ENCODE assay signal across 11 mouse cellular contexts in the genomic region with DNA sequence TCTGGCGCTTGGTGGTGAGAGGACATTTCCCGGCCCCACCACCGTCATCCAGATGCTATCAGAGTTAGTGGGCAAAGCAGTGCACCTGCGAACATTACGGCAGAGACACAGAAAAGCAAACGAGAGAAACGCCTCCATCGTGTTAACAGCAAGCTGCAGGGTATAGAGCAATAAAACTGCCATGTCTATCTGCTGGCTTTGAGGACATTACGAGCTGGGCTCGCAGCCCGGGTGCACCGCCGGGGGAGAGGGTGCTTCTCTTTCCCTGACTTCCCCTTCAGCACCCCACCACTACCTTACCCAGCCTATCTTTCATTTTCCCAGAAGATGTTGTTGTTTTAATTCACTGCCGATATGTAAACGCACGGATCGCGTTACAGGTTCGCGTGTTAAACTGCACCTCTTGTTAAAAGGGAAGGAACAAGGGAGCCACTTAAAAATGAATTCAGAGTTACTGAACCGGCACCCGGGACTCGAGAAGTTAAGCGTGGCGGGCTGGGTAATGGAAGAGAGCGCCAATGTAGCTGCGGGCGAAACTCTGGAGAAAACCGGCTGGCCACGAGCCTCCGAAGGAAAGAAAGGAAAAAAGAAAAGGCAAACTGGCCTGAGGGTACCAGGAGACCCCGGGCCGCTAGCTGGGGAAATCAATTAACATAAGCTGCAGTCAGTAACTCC. TPM values are rescaled to one million over a fixed set of nuclear protein-coding genes. Genes with fewer than 3 reads are reported as not detected.
DNase-seq lines count a peak whose midpoint lies in the region; ATAC-seq and TF ChIP-seq lines count a peak whose summit lies in the region.
"Had no signal": no experiment of that assay in that cellular context is flagged by ENCODE, and none has a peak within 500 bp of the region (broad histone marks: within the 10 kb centered on the region; RNA-seq: fewer than 3 reads in every experiment).

No protein-coding gene starts in this region.

- DNase-seq in liver, embryonic 13.5 days: no peak
- DNase-seq in embryonic facial prominence, embryonic 11.5 days (ENCODE audit: low spot score): peak; percentile 52
- DNase-seq in hindbrain, embryonic 14.5 days (ENCODE audit: low spot score): peak; percentile 23
- DNase-seq in layer of hippocampus, postnatal 14 days (ENCODE audit: low spot score in 2 of 2): no peak
- no peak for DNase-seq in cerebellum, adult 11 months
- DNase-seq in spleen, postnatal 36 days (ENCODE audit: low spot score in 2 of 2): no peak
- DNase-seq: thymus, postnatal 36 days had no signal

- TF ChIP-seq POLR2A in myocyte (IDR thresholded peaks at IDR 0.05; ENCODE audit: insufficient read length, low read depth): no peak

- ATAC-seq in liver, embryonic 13.5 days (ENCODE audit: low read depth): no peak
- no peak for ATAC-seq in liver, embryonic 12.5 days
- no peak for ATAC-seq in embryonic facial prominence, embryonic 11.5 days (replicated peaks; ENCODE audit: insufficient number of reproducible peaks, low FRiP score, low TSS enrichment, low read depth)
- ATAC-seq in hindbrain, embryonic 14.5 days (ENCODE audit: low FRiP score): no peak

- H3ac ChIP-seq in myocyte (ENCODE audit: control insufficient read depth, insufficient read length): no peak overlapping the region

- no peak overlapping the region for H3K27ac ChIP-seq in liver, embryonic 13.5 days
- no peak overlapping the region for H3K27ac ChIP-seq in liver, embryonic 12.5 days
- peak overlapping the region; percentile 72 for H3K27ac ChIP-seq in embryonic facial prominence, embryonic 11.5 days (replicated peaks; ENCODE audit: low read depth, low read length)
- H3K27ac ChIP-seq in hindbrain, embryonic 14.5 days: no peak overlapping the region
- H3K27ac ChIP-seq: liver, embryonic 14.5 days had no signal

- H3K4me1 ChIP-seq in liver, embryonic 13.5 days (replicated peaks): peaks cover 9% of the 10 kb centered on the region
- 0 out of 2 replicates have a peak, but pooled peaks cover 5% of the 10 kb centered on the region for H3K4me1 ChIP-seq in liver, embryonic 12.5 days
- H3K4me1 ChIP-seq in embryonic facial prominence, embryonic 11.5 days (ENCODE audit: control insufficient read depth, insufficient read depth, low read length): peaks cover 3% of the 10 kb centered on the region; the same call in 1 of the 2 replicates
- H3K4me1 ChIP-seq in hindbrain, embryonic 14.5 days (replicated peaks; ENCODE audit: control insufficient read depth, insufficient read depth, low read length): peaks cover 16% of the 10 kb centered on the region; the same call in 1 of the 2 replicates

- peaks cover 98% of the 10 kb centered on the region for H3K27me3 ChIP-seq in liver, embryonic 13.5 days
- peaks cover 96% of the 10 kb centered on the region for H3K27me3 ChIP-seq in liver, embryonic 12.5 days (replicated peaks)
- peaks cover 25% of the 10 kb centered on the region for H3K27me3 ChIP-seq in embryonic facial prominence, embryonic 11.5 days (ENCODE audit: control insufficient read depth, insufficient read depth, low read length)
- peaks cover 96% of the 10 kb centered on the region for H3K27me3 ChIP-seq in hindbrain, embryonic 14.5 days (ENCODE audit: control insufficient read depth, insufficient read depth, low read length)
- H3K27me3 ChIP-seq in myocyte (ENCODE audit: control insufficient read depth, insufficient read depth, insufficient read length): peaks cover 51% of the 10 kb centered on the region

- WGBS in liver, embryonic 13.5 days (ENCODE audit: insufficient replicate concordance): under 1% methylated on average over 33 of the region's 33 CpGs
- WGBS in liver, embryonic 12.5 days (ENCODE audit: insufficient replicate concordance): 1% methylated on average over 33 of the region's 33 CpGs
- WGBS in embryonic facial prominence, embryonic 11.5 days: under 1% methylated on average over 33 of the region's 33 CpGs
- 0% methylated on average over 33 of the region's 33 CpGs for WGBS in hindbrain, embryonic 14.5 days

- H3K4me3 ChIP-seq in liver, embryonic 13.5 days (replicated peaks): no peak overlapping the region
- H3K4me3 ChIP-seq in liver, embryonic 12.5 days: no peak overlapping the region
- H3K4me3 ChIP-seq in embryonic facial prominence, embryonic 11.5 days (ENCODE audit: low read depth, low read length): peak overlapping the region; percentile 34
- H3K4me3 ChIP-seq in hindbrain, embryonic 14.5 days (replicated peaks; ENCODE audit: low read length): no peak overlapping the region
- no peak overlapping the region for H3K4me3 ChIP-seq in myocyte

- H3K4me2 ChIP-seq in liver, embryonic 13.5 days: 0 out of 2 replicates have a peak overlapping the region, but pooled peaks have one; percentile 24
- H3K4me2 ChIP-seq in liver, embryonic 12.5 days: no peak overlapping the region
- peak overlapping the region; percentile 32 for H3K4me2 ChIP-seq in embryonic facial prominence, embryonic 11.5 days (ENCODE audit: low read depth, low read length)
- H3K4me2 ChIP-seq in hindbrain, embryonic 14.5 days (replicated peaks): no peak overlapping the region
- H3K4me2 ChIP-seq in myocyte (ENCODE audit: low read depth): peak overlapping the region; percentile 24

- H3K9ac ChIP-seq in liver, embryonic 13.5 days: no peak overlapping the region
- no peak overlapping the region for H3K9ac ChIP-seq in liver, embryonic 12.5 days
- H3K9ac ChIP-seq in embryonic facial prominence, embryonic 11.5 days (replicated peaks; ENCODE audit: low read length): peak overlapping the region; percentile 66
- H3K9ac ChIP-seq in hindbrain, embryonic 14.5 days: no peak overlapping the region
- H3K9ac ChIP-seq: liver, embryonic 14.5 days had no signal

- H3K9me3 ChIP-seq in liver, embryonic 13.5 days (replicated peaks): no peaks in the 10 kb centered on the region
- H3K9me3 ChIP-seq in liver, embryonic 12.5 days (replicated peaks): no peaks in the 10 kb centered on the region
- H3K9me3 ChIP-seq in embryonic facial prominence, embryonic 11.5 days (replicated peaks; ENCODE audit: control insufficient read depth, low read length): no peaks in the 10 kb centered on the region
- H3K9me3 ChIP-seq in hindbrain, embryonic 14.5 days (ENCODE audit: control insufficient read depth, low read length): no peaks in the 10 kb centered on the region

- no peaks in the 10 kb centered on the region for H3K36me3 ChIP-seq in liver, embryonic 13.5 days
- H3K36me3 ChIP-seq in liver, embryonic 12.5 days: no peaks in the 10 kb centered on the region
- no peaks in the 10 kb centered on the region for H3K36me3 ChIP-seq in embryonic facial prominence, embryonic 11.5 days (replicated peaks; ENCODE audit: control insufficient read depth, insufficient read depth, low read depth, low read length)
- no peaks in the 10 kb centered on the region for H3K36me3 ChIP-seq in hindbrain, embryonic 14.5 days (replicated peaks; ENCODE audit: control insufficient read depth, insufficient read depth)
- H3K36me3 ChIP-seq in myocyte (ENCODE audit: control insufficient read depth, insufficient read depth): no peaks in the 10 kb centered on the region

- H3K79me2 ChIP-seq in myocyte (ENCODE audit: control insufficient read depth, insufficient read depth): no peaks in the 10 kb centered on the region

TF ChIP-seq in myocyte, 11 proteins besides CTCF, POLR2A, EP300 and RAD21:
- no peak for TF ChIP-seq SRF (IDR thresholded peaks at IDR 0.05; ENCODE audit: control insufficient read depth, insufficient read length, low read depth)
- TF ChIP-seq MYOD1 (IDR thresholded peaks at IDR 0.05; ENCODE audit: control insufficient read depth in 1 of 3, insufficient read length in 2 of 3, low read depth in 2 of 3): no peak
- no peak for TF ChIP-seq CEBPB (IDR thresholded peaks at IDR 0.05; ENCODE audit: insufficient read depth, poor library complexity, severe bottlenecking)
- TF ChIP-seq TCF3 (IDR thresholded peaks at IDR 0.05; ENCODE audit: insufficient read length, low read depth): no peak
- TF ChIP-seq REST (IDR thresholded peaks at IDR 0.05; ENCODE audit: insufficient read depth, insufficient read length): no peak
- no peak for TF ChIP-seq MAX (IDR thresholded peaks at IDR 0.05; ENCODE audit: low read depth)
- no peak for TF ChIP-seq USF1 (IDR thresholded peaks at IDR 0.05; ENCODE audit: low read depth)
- no peak for TF ChIP-seq MYOG (IDR thresholded peaks at IDR 0.05; ENCODE audit: control insufficient read depth in 1 of 3, insufficient read depth in 1 of 3, insufficient read length in 2 of 3, low read depth in 2 of 3)
- no peak for TF ChIP-seq TCF12 (IDR thresholded peaks at IDR 0.05; ENCODE audit: insufficient read depth, poor library complexity, severe bottlenecking)
- TF ChIP-seq POLR2AphosphoS2 (IDR thresholded peaks at IDR 0.05; ENCODE audit: insufficient read length, low read depth): no peak
- no peak for TF ChIP-seq E2F4 (IDR thresholded peaks at IDR 0.05; ENCODE audit: insufficient read depth)

RNA-seq across cellular contexts. Expression of a gene that starts 2.6 kb away (rescaled TPM):
- polyA plus RNA-seq in liver, embryonic 13.5 days (2015; fragmentation: Nextera tagmentation; extraction: Ambion mirVana): not detected in 2 replicates
- not detected in 2 replicates for polyA plus RNA-seq in liver, embryonic 12.5 days (2016; fragmentation: Nextera tagmentation; extraction: Ambion mirVana)
- 3.2 and 5.1 TPM in 2 replicates for polyA plus RNA-seq in embryonic facial prominence, embryonic 11.5 days (2014; fragmentation: Nextera tagmentation; extraction: Ambion mirVana)
- polyA plus RNA-seq in hindbrain, embryonic 14.5 days (2014; fragmentation: Nextera tagmentation; extraction: Ambion mirVana): not detected in 2 replicates
- not detected for polyA plus RNA-seq in myocyte (2012; fragmentation: generic; extraction: Trizol)
- total RNA-seq in layer of hippocampus, postnatal 14 days (2021): 10 to 100 TPM in 1 of 2 experiments, 1 to 10 TPM in 1; 8.3 to 10.1 TPM
- total RNA-seq: gastrocnemius, adult 8-10 months had no signal
- polyA plus RNA-seq: liver, embryonic 14.5 days had no signal

RNA-seq across cellular contexts. Expression of a gene that starts 21.3 kb away (rescaled TPM):
- 0.08 TPM in 1 of 2 replicates, not detected in the other for polyA plus RNA-seq in liver, embryonic 13.5 days (2015; fragmentation: Nextera tagmentation; extraction: Ambion mirVana)
- 0.12 TPM in 1 of 2 replicates, not detected in the other for polyA plus RNA-seq in liver, embryonic 12.5 days (2016; fragmentation: Nextera tagmentation; extraction: Ambion mirVana)
- polyA plus RNA-seq in embryonic facial prominence, embryonic 11.5 days (2014; fragmentation: Nextera tagmentation; extraction: Ambion mirVana): 54.5 and 63.8 TPM in 2 replicates
- not detected in 2 replicates for polyA plus RNA-seq in hindbrain, embryonic 14.5 days (2014; fragmentation: Nextera tagmentation; extraction: Ambion mirVana)
- not detected for polyA plus RNA-seq in myocyte (2012; fragmentation: generic; extraction: Trizol)
- total RNA-seq in layer of hippocampus, postnatal 14 days (2021): 1 to 10 TPM; 4.7 to 6.1 TPM
- total RNA-seq: gastrocnemius, adult 8-10 months had no signal
- polyA plus RNA-seq: liver, embryonic 14.5 days had no signal

Comparison
In these comparisons a context has a peak if more than half of its experiments do, and no peak if none do; other contexts are left out.
1. H3K4me2 ChIP-seq: peak in liver, embryonic 13.5 days (single experiment), embryonic facial prominence, embryonic 11.5 days (single experiment) and myocyte (single experiment); none in liver, embryonic 12.5 days (single experiment) and hindbrain, embryonic 14.5 days (single experiment).
2. DNase-seq: peak in embryonic facial prominence, embryonic 11.5 days (single experiment) and hindbrain, embryonic 14.5 days (single experiment); none in liver, embryonic 13.5 days (single experiment), layer of hippocampus, postnatal 14 days (0 of 2), cerebellum, adult 11 months (single experiment) and spleen, postnatal 36 days (0 of 2).
3. RNA of a gene that starts 21.3 kb away (polyA plus RNA-seq): 54.5 to 63.8 TPM in embryonic facial prominence, embryonic 11.5 days; 0.08 TPM in liver, embryonic 13.5 days, 0.12 TPM in liver, embryonic 12.5 days, not detected in hindbrain, embryonic 14.5 days and not detected in myocyte (single experiment); every median in the first group is over 10 times any median in the second.